Mouse (Mus musculus) granulocyte monocyte progenitor cell, adult 5-6 weeks (primary cell): ENCODE results near the gene Rrp36. TPM values are rescaled to one million over a fixed set of nuclear protein-coding genes. Genes with fewer than 3 reads are reported as not detected.

Experiments
- ATAC-seq: replicated peaks from 2 replicates; pipeline ENCODE4 v1.8.0; 2016; ENCODE audit warnings: mild to moderate bottlenecking, moderate TSS enrichment, inconsistent platforms; ENCODE audit not compliant: poor library complexity, severe bottlenecking
- total RNA-seq, 2 experiments: library from RNA; stranded (forward) in 1 of 2; stranded (reverse) in 1 of 2; fragments of 200-712, 200-1000 nt in 1 of 2; fragments of >200 nt in 1 of 2; fragmentation: Nextera tagmentation in 1 of 2; gene quantifications; 2 replicates each; pipeline ENCODE4 v1.2.3; 2014 to 2017

Rrp36 gene
- total RNA-seq, 2 experiments from 2014 or later, result 15.7 to 66.9 TPM

- ATAC-seq, result no peak
Measured at GRCm38 (mm10) chr17:46691390-46691789, 17.2 kb upstream of the Rrp36 start.

- no peak for ATAC-seq
Measured at GRCm38 (mm10) chr17:46690665-46691064, 16.5 kb upstream of the Rrp36 start.

GRCm38 (mm10) chr17:46685913-46686312, 11.8 kb upstream of the Rrp36 start:
- no peak for ATAC-seq

- ATAC-seq, result no peak
Measured at GRCm38 (mm10) chr17:46682654-46683389, 8.7 kb upstream of the Rrp36 start.

GRCm38 (mm10) chr17:46681466-46682118, 7.4 kb upstream of the Rrp36 start:
- 0 out of 2 replicates have a peak, but pooled peaks have one; percentile 1 for ATAC-seq

- peak; percentile 90 for ATAC-seq
Measured at GRCm38 (mm10) chr17:46680760-46681373, 6.7 kb upstream of the Rrp36 start, which contains the start of gene Klhdc3. Gene Klhdc3 (minus strand): TSS chr17:46680914.

- ATAC-seq, result peak; percentile 43
Measured at GRCm38 (mm10) chr17:46679843-46680759, 5.9 kb upstream of the Rrp36 start.

- ATAC-seq, result no peak
Measured at GRCm38 (mm10) chr17:46678911-46679310, 4.8 kb upstream of the Rrp36 start.

GRCm38 (mm10) chr17:46678416-46678815, 4.3 kb upstream of the Rrp36 start, which contains the start of gene Mea1:
Gene Mea1 (plus strand): TSS chr17:46678793.
- ATAC-seq, result no peak

- ATAC-seq, result no peak
Measured at GRCm38 (mm10) chr17:46674530-46675283, 555 bp upstream of the Rrp36 start.

- ATAC-seq, result no peak
Measured at GRCm38 (mm10) chr17:46669911-46670310, 4.2 kb downstream of the Rrp36 start.

GRCm38 (mm10) chr17:46667712-46668111, 6.4 kb downstream of the Rrp36 start:
- no peak for ATAC-seq

GRCm38 (mm10) chr17:46662730-46663129, 11.4 kb downstream of the Rrp36 start:
- no peak for ATAC-seq

GRCm38 (mm10) chr17:46661981-46662380, 12.2 kb downstream of the Rrp36 start:
- ATAC-seq, result no peak

- no peak for ATAC-seq
Measured at GRCm38 (mm10) chr17:46661351-46661750, 12.8 kb downstream of the Rrp36 start.

- no peak for ATAC-seq
Measured at GRCm38 (mm10) chr17:46656054-46656453, 18.1 kb downstream of the Rrp36 start.

GRCm38 (mm10) chr17:46651755-46652547, 22.2 kb downstream of the Rrp36 start:
- ATAC-seq, result no peak

- no peak for ATAC-seq
Measured at GRCm38 (mm10) chr17:46651292-46651691, 22.9 kb downstream of the Rrp36 start.
